Mouse (Mus musculus) megakaryocyte progenitor cell, adult 5-6 weeks (primary cell): ENCODE results near the gene Fahd1. TPM values are rescaled to one million over a fixed set of nuclear protein-coding genes. Genes with fewer than 3 reads are reported as not detected.

Experiments
- ATAC-seq: replicated peaks from 2 replicates; pipeline ENCODE4 v1.8.0; 2016; ENCODE audit warnings: mild to moderate bottlenecking, moderate TSS enrichment, inconsistent platforms; ENCODE audit not compliant: poor library complexity
- total RNA-seq, 2 experiments: library from RNA; stranded (forward) in 1 of 2; stranded (reverse) in 1 of 2; fragments of 157-497, 149-512 nt in 1 of 2; fragments of 200-1000 nt in 1 of 2; gene quantifications; 2 replicates each; pipeline versions ENCODE4 v1.2.3 to v1.2.4; 2015 to 2017

The Fahd1 gene
- total RNA-seq (2015): 10.5 and 11.3 TPM in 2 replicates
- 17.0 and 18.9 TPM in 2 replicates for total RNA-seq (2017)

DNA sequence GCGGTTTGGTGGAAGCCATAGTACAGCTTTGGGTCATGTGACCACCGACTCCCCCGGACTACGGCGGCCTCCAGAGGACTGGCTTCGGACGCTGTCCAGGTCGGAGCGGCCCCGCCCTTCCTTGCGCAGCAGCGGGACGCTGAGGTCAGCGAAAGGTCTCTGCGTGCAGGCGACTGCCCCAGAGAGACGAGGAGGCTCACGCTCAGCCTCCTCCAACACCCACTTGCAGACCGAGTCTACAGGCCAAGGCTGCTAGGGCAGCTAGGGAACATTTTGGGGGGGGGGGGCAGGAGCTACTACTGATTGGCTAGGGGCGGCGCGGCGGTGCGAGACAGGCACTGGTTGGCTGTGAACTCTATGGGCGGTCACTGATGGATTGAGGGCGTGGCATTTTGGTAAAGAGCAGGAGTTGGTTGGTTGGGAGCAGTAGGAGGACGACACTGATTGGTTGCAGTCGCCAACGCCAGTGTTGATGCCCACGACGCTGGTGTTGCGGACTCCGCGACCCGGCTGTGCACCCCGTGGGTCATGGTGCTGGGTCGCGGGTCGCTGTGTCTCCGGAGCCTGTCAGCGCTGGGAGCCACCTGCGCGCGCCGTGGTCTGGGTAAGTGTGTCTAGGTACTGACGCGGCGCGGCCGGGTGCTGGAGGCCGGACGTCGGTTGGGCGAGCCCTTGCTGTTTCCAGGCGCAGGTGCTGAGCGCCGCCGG is at the start of gene Fahd1:
Fahd1 (minus strand) TSS at position 300 of the 708 bp plus-strand sequence.
- peak; percentile 88 for ATAC-seq

- no peak for ATAC-seq
These were observed 49.0 kb upstream of the Fahd1 start for GRCm38 (mm10) chr17:24899153-24899552.

DNA sequence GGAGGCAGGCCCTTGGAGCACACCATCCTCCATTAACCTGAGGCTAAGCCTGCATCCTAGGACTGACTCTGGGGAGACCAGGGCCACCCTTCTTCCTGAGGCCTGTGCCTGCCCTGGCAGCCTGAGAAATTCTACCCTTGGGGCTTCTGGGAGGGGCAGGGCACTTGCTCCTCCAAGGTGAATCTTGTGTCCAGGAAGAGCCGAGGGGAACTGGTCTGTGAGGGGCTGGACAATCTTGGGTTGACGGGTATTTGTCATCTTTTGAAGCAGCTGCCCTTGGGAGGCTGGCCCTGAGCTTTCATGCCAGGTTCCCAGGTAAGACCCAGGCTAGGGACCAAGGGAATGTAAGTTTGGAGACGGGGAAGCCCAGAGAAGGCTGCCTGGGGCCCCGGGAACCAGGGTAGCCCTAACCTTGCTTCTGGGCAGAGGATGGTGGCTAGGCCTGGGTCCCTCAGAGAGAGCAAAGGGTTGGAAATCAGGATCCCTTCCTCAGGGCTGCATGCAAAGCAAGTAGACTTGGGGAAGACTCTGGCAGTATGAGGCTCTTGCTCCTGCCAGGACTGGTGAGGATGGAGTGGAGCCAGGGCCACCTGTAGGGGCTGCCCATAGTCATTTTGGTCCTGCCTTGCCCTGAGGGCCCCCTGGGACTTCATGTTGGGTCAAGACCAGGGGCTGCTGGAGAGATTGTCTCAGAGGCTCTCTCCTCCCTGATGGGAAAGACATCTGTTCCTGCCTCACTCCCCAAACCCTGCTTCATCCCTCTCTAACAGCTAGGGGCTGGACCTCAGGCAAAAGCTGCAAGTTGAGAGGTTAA is 48.1 kb upstream of the Fahd1 start:
- no peak for ATAC-seq

DNA sequence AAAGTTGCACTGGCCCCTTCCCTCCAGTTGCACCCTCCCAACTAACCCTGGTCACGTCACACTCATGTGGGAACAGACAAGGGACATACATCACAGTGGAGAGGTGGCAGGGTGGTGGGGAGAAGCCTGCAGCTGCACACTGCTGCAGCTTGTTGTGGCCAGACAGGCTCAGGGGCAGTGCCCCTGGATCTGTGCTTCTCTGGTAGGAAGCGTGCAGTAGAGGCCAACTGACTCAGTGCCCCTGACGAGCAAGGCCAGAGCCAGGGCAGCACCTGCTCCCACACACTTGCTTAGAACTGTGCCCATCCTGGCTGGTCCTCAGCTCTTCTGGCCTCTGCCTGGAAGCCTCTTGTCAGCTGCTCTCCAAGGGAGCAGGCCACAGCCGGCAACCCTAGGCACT is 47.4 kb upstream of the Fahd1 start:
- no peak for ATAC-seq

DNA sequence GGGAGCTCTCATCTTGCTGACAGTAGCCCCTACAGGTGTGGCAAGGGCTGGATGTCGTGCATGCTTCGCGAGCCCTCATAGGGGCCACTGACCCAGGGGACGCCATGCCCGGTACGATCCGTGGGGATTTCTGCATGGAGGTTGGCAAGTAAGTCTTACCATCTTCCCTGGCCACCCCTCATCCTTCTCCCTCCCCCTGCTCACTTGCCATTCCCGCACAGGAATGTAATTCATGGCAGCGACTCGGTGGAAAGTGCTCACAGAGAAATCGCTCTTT is 46.8 kb upstream of the Fahd1 start:
- no peak for ATAC-seq

- peak; percentile 59 for ATAC-seq
These were observed 46.3 kb upstream of the Fahd1 start, which contains the start of gene Nme3 for GRCm38 (mm10) chr17:24896241-24896992. Nme3 (plus strand) TSS chr17:24896500.

DNA sequence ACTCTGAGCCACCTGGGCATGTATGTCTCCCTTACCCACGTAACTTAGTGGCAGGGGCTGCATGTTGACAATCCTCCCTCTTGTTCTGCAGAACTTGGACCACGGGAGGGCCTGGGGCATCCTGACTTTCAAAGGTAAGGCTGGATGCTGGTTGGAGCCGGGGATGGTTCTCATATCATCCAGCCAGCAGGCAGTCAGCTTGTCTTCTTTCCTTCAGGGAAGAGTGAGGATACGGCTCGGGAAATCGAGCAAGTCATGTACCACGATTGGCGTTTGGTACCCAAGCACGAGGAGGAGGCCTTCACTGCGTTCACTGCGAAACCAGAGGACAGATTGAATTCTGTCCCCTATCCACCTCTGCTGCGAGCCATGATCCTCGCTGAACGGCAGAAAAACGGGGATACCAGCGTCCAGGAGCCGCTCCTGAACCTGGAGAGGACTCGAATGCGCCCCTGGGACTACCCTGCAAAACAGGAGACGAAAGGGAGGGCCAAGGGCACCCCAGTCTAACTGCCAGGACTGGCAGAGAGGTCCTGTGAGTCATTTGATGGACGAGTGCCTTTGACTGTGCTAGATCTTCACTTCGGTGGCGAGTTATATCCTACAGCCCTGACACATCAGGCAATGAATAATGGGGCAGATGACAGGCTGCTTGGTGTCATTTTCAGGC is 45.5 kb upstream of the Fahd1 start:
- no peak for ATAC-seq

DNA sequence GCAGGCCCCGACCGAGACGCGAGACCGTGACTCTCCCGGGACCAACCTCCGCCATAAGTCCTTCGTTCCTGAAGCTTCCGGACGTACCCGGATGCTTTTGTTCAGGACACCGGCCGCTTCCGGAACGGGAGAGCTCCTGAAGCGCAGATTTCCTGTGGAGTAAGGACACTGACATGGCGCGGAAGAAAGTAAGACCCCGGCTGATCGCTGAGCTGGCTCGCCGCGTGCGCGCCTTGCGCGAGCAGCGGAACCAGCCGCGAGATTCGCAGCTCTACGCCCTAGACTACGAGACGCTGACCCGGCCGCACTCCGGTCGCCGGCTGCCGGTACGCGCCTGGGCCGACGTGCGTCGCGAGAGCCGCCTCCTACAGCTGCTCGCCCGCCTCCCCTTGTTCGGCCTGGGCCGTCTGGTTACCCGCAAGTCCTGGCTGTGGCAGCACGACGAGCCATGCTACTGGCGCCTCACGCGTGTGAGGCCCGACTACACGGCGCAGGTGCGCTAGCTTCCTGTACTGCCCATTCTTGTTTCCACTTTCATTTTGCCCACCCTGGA is 44.9 kb upstream of the Fahd1 start, which contains the start of the genes Eme2 and Mrps34:
Eme2 (minus strand) TSS at position 93 of the 553 bp plus-strand sequence.
Mrps34 (plus strand) TSS at position 122 of the 553 bp plus-strand sequence.
- peak; percentile 72 for ATAC-seq

DNA sequence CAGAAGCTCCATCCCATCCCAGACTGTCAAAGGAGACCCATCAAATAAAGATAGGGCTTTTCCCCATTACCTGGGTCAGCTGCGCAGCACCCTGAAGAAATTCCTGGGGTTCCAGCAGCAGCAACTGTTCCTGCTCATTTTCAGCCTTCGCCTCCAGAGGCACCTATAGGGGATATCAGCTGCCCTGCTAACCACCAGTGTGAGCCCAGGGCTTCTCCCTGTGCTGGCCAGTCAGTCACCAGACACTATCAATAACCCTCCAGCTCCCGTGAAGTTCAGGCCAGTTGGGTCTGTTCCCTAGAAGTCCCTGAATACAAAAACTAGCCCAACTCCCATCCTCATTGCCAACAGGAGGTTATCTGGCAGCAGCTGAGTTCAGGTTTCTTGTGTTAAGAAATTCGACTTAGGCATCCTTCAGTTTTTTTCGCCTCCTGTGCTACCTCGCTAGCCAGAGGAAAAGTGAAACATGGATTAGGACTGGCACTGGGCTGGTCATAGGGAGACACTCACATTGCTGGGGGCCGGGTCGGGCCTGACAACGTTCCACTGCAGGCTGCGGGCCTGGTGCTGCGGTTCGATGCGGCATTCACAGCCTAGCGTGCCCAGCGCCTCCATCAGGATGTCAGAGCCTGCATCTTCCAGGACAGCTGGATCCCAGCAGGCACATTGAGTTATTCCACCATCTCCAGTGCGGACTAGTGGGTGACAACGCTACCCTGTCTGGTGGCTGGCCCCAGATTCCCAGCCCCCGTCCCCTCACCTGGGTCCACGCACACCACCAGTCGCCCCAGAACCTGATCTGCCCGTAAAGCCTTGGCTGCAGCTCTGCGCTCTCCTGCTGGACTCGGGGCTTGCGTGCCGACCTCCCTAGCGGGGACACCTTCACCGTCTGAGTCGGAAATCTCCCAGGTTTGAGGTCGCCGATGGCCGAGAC is 44.2 kb upstream of the Fahd1 start:
- ATAC-seq: peak; percentile 21; the same call in 1 of the 2 replicates

DNA sequence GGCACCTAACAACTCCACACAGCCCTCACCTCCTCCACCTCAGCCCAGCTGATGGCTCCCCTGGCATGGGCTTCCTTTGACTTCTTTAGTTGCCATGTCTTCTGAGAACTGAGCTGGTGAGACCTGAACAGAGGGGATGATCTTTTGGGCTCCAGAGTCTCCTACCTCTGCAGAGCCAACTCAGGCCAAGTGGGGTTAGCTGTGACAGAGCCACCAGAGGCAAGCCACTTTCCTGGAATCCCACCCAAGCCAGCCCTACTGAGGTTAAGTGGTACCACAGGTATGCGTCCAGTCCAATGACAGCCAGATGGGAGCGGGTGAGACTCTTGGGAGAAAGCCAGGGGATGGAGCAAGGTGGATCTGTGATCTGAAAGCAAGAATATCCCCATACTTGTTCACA is 43.1 kb upstream of the Fahd1 start:
- no peak for ATAC-seq

- no peak for ATAC-seq
These were observed 42.6 kb upstream of the Fahd1 start for GRCm38 (mm10) chr17:24892785-24893184.

DNA sequence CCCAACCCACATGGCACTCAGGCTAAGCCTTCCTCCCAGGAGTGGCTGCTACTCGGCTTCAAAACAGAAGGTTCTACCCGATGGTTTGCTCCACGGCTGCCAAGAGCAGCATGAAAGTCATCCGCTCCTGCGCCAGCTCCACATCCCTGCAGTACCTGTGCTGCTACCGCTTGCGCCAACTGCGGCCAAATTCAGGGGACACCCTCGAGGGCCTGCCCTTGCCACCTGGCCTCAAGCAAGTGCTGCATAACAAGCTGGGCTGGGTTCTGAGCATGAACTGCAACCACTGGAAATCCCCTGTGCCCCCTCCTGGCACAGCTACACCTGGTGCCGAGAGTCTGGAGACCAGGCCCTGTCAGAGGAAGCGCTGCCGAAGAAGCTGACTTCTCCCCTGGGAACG is 41.2 kb upstream of the Fahd1 start:
- ATAC-seq: no peak

GRCm38 (mm10) chr17:24890151-24891092 is 40.3 kb upstream of the Fahd1 start:
- ATAC-seq: no peak

GRCm38 (mm10) chr17:24888862-24889261 is 38.7 kb upstream of the Fahd1 start:
- ATAC-seq: no peak

DNA sequence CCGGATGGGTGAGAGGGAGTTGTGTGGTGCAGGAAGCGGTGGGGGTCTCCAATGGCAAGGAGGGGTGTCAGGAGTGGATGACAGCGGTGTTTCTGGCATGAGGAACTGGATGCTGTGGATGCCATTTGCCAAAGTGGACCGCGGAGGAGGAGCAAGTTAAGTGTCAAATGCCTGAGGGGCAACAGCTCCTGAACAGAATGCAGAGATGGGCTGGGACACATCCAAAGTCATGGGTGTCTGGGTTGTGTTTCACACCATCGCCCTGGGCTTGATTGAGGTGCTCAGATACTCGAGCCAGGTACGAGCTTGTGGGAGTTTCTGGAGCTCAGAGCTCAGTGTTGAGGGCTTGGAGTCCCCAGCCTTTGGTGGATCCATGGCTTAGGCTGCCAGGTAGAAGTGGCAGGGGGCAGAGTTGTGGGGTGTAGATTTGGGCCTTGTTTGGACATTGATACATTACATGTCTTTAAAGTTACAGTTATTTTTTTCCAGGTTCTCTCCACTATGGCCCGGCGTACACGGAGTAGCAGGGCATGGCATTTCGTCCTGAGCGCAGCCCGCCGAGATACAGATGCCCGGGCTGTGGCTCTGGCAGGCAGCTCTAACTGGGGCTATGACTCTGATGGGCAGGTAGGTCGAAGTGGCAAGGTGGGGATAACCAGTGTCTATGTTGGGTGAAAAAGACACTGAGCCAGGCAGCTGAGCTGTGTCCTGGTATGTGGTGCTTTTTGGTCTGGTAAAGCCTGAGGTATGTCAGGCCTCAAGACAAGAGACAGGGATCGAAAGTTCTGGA is 37.3 kb upstream of the Fahd1 start:
- ATAC-seq: no peak

DNA sequence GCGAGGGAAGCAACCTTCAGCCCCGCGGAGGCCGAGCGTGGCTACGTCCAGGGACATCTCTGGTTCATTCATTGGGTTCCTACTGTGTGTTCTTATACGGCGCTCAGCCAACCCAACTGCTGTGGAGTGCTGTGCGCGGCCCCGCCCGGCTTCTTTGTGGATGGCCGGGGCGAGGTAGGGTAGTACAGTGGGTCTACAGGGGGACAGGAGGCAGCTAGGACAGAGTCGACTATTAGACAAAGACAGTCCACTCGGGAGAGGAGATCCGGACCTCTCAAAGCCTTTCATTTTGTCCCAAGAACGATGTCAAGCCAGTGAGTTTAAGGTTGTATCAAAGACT is 36.7 kb upstream of the Fahd1 start:
- ATAC-seq: no peak

- ATAC-seq: peak; percentile 90
These were observed 36.2 kb upstream of the Fahd1 start, which contains the start of the genes Nubp2 and Spsb3 for GRCm38 (mm10) chr17:24886134-24886931. Nubp2 (minus strand) TSS chr17:24886349. Spsb3 (plus strand) TSS chr17:24886643.
